Mouse (Mus musculus) liver, embryonic 12.5 days (tissue): ENCODE results near the gene Ctxn1. TPM values are rescaled to one million over a fixed set of nuclear protein-coding genes. Genes with fewer than 3 reads are reported as not detected.
A peak's percentile ranks its signal among the peaks of the same experiment; 100 is the strongest.

Experiments used
- ATAC-seq: fragments of 200-750 bp; cut with Nextera tagmentation; 2 replicates; pipeline ENCODE4 v1.8.0; 2017; ENCODE audit warnings: moderate number of reproducible peaks, mild to moderate bottlenecking, moderate library complexity
- H3K27ac ChIP-seq: fragments of 300-500 bp; sonication (generic); 2 replicates; pipeline ENCODE4 v1.5.1; 2016; ENCODE audit warnings: mild to moderate bottlenecking
- H3K27me3 ChIP-seq: fragments of 300-500 bp; sonication (generic); replicated peaks from 2 replicates; pipeline ENCODE4 v1.6.1; 2016; ENCODE audit warnings: mild to moderate bottlenecking, moderate library complexity
- H3K36me3 ChIP-seq: fragments of 300-500 bp; sonication (generic); 2 replicates; pipeline ENCODE4 v1.6.1; 2016; ENCODE audit warnings: mild to moderate bottlenecking, moderate library complexity
- H3K4me1 ChIP-seq: fragments of 300-500 bp; sonication (generic); 2 replicates; pipeline ENCODE4 v1.6.1; 2016
- H3K4me2 ChIP-seq: fragments of 300-500 bp; sonication (generic); 2 replicates; pipeline ENCODE4 v1.6.1; 2016; ENCODE audit warnings: mild to moderate bottlenecking, moderate library complexity
- H3K4me3 ChIP-seq: fragments of 300-500 bp; sonication (generic); 2 replicates; pipeline ENCODE4 v1.5.1; 2016; ENCODE audit warnings: mild to moderate bottlenecking, moderate library complexity
- H3K9ac ChIP-seq: fragments of 300-500 bp; sonication (generic); 2 replicates; pipeline ENCODE4 v1.6.1; 2016; ENCODE audit warnings: mild to moderate bottlenecking, moderate library complexity
- H3K9me3 ChIP-seq: fragments of 300-500 bp; sonication (generic); replicated peaks from 2 replicates; pipeline ENCODE4 v1.6.1; 2016; ENCODE audit warnings: mild to moderate bottlenecking, moderate library complexity
- WGBS: fragments of 180-500 bp; shearing (Covaris S2); methylation state at CpG from one replicate; pipeline ENCODE4 v1.1.7; 2016; ENCODE audit not compliant: insufficient replicate concordance; 5-methylcytosine and 5-hydroxymethylcytosine counted together
- polyA plus RNA-seq: library from polyadenylated mRNA; unstranded; fragments of >200 nt; fragmentation: Nextera tagmentation; extraction: Ambion mirVana; gene quantifications from 2 replicates; pipeline ENCODE4 v1.2.1, GENCODE M21; 2016

The Ctxn1 gene
- polyA plus RNA-seq, 1 experiment from 2014 or later = 5.5 TPM

- WGBS = 20% methylated on average over 4 of the region's 4 CpGs
- ATAC-seq = peak; percentile 18; the same call in 1 of the 2 replicates
- peak overlapping the region; percentile 61 for H3K4me2 ChIP-seq
- no peaks in the 10 kb centered on the region for H3K36me3 ChIP-seq
- peaks cover 71% of the 10 kb centered on the region for H3K27me3 ChIP-seq
- H3K4me3 ChIP-seq = peak overlapping the region; percentile 32
- H3K27ac ChIP-seq = no peak overlapping the region
- peak overlapping the region; percentile 42; the same call in 1 of the 2 replicates for H3K9ac ChIP-seq
- H3K9me3 ChIP-seq = no peaks in the 10 kb centered on the region
- peaks cover 19% of the 10 kb centered on the region for H3K4me1 ChIP-seq
Observed at GRCm38 (mm10) chr8:4226323-4226722, 32.8 kb downstream of the Ctxn1 start.

DNA sequence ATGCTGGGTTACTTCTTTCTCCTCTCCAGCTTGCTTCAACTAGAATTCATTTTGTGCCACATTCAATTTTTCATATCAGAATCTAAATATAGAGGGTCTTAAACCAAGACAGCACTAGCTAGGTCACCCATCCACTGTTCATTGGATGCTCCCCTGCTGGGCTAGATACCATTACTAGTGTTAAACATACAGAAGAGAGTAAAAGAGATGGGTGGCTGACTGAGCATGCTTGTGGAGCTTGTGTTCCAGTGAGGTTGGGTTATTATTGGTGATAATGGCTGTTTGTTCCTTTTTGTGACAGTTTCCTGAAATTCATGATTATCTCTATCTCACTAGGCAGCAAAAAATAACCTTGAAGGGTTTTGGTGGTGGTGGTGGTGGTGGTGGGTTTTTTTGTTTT lies 37.0 kb downstream of the Ctxn1 start:
- Histone ChIP-seq H3K4me3 (no peak overlapping the region), H3K9me3 (no peaks in the 10 kb centered on the region), H3K4me1 (peaks cover 7% of the 10 kb centered on the region), H3K27me3 (peaks cover 78% of the 10 kb centered on the region), H3K36me3 (no peaks in the 10 kb centered on the region), H3K4me2 (no peak overlapping the region), H3K9ac (no peak overlapping the region), H3K27ac (no peak overlapping the region)
- no peak for ATAC-seq

DNA sequence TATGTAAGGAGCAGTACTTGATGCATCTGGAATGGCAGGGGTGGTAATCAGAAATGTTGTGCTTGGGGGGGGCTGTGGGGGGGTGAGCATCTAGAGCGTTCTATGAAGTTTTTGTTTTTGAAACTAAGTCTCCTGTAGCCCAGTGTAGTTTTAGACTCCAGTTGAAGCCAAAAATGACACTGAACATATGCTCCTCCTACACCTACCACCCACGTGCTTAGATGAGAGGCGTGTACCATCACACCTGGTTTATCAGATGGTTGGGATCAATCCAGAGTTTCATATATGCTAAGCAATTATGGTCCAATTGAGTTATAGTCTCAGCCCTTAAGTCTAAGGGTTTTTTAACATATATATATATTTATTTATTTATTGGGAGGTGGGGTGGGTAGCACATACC lies 39.5 kb downstream of the Ctxn1 start:
- peaks cover 78% of the 10 kb centered on the region for H3K27me3 ChIP-seq
- WGBS = 70% methylated on average over 3 of the region's 3 CpGs

DNA sequence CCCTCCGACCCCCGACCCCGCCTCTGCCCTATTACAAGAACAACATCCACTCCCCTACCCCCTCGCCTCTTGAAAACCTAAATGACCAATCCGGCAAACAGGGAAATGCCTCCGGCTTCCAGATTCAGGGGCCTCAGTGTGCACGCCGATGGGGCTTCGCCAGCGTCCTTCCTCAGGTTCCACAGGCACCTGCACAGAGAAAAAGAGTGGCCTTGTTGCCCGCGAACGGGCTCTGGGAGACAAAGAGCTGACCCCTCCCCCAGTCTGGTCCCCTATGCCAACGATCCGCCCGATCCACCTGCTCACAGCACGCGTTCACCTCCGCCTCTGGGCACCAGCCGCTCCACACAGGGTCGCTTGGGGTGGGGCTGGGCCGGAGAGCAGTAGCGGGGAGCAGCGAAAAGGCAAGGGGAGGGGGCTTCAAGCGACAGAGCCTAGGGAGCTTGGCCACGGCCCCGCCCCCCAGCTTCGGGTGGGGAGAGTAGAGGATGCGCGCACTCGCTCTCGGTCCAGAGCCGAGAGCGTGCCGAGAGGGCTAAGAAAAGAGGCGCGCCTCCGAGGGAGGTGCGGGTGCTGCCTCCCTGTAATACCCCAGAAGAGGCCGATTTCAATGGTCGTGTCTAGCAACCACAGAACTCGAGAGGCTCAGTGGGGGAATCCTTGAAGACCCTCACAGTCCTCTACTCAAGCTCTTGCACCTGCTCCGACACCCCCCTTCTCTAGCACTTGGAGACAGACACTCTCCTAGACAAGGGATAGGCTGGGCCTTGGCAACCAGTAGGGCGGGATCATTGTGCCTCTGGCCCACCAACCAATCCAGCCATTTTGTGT lies 42.1 kb downstream of the Ctxn1 start, which contains the start of gene Prr36:
TSS of gene Prr36 (minus strand) at position 669 of the 831 bp plus-strand sequence.
- Histone ChIP-seq H3K27me3 (peaks cover 96% of the 10 kb centered on the region), H3K36me3 (no peaks in the 10 kb centered on the region), H3K9me3 (no peaks in the 10 kb centered on the region), H3K4me1 (peaks cover 27% of the 10 kb centered on the region), H3K4me3 (peak within 1 kb of the TSS; percentile 37), H3K9ac (no peak within 1 kb of the TSS), H3K27ac (no peak within 1 kb of the TSS), H3K4me2 (peak within 1 kb of the TSS; percentile 61)
- 5% methylated on average over 44 of the region's 44 CpGs for WGBS
- no peak for ATAC-seq

More for the DNA sequence above, 39.5 kb downstream of the Ctxn1 start:
- no peak overlapping the region for H3K9ac ChIP-seq
- H3K4me1 ChIP-seq = peaks cover 5% of the 10 kb centered on the region
- no peak overlapping the region for H3K27ac ChIP-seq
- no peaks in the 10 kb centered on the region for H3K9me3 ChIP-seq
- no peak overlapping the region for H3K4me3 ChIP-seq
- ATAC-seq = no peak
- H3K36me3 ChIP-seq = no peaks in the 10 kb centered on the region
- H3K4me2 ChIP-seq = no peak overlapping the region

DNA sequence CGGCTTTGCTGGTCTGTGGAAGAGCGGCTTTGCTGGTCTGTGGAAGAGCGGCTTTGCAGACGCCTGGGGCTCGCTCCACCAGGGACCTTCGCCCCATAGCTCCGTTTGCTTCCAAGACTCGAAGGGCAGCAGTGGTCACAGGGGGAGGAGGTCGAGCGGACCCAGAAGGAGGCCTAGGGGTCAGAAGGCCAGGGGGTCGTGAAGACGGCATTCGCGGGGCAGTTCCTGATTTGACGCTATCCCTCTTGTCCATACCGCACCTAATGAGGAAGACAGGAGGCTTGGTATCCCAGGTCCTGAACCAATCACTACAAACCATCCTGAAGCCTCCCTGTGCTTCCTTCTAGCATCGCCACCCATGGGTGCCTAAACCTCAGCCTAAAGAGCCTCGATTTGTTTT lies 42.8 kb downstream of the Ctxn1 start:
- WGBS = 12% methylated on average over 18 of the region's 18 CpGs
- peak overlapping the region; percentile 61 for H3K4me2 ChIP-seq
- peaks cover 27% of the 10 kb centered on the region for H3K4me1 ChIP-seq
- H3K36me3 ChIP-seq = no peaks in the 10 kb centered on the region
- ATAC-seq = no peak
- H3K27me3 ChIP-seq = peaks cover 96% of the 10 kb centered on the region
- H3K9ac ChIP-seq = no peak overlapping the region
- no peak overlapping the region for H3K27ac ChIP-seq
- H3K4me3 ChIP-seq = peak overlapping the region; percentile 37; the same call in 1 of the 2 replicates
- no peaks in the 10 kb centered on the region for H3K9me3 ChIP-seq

DNA sequence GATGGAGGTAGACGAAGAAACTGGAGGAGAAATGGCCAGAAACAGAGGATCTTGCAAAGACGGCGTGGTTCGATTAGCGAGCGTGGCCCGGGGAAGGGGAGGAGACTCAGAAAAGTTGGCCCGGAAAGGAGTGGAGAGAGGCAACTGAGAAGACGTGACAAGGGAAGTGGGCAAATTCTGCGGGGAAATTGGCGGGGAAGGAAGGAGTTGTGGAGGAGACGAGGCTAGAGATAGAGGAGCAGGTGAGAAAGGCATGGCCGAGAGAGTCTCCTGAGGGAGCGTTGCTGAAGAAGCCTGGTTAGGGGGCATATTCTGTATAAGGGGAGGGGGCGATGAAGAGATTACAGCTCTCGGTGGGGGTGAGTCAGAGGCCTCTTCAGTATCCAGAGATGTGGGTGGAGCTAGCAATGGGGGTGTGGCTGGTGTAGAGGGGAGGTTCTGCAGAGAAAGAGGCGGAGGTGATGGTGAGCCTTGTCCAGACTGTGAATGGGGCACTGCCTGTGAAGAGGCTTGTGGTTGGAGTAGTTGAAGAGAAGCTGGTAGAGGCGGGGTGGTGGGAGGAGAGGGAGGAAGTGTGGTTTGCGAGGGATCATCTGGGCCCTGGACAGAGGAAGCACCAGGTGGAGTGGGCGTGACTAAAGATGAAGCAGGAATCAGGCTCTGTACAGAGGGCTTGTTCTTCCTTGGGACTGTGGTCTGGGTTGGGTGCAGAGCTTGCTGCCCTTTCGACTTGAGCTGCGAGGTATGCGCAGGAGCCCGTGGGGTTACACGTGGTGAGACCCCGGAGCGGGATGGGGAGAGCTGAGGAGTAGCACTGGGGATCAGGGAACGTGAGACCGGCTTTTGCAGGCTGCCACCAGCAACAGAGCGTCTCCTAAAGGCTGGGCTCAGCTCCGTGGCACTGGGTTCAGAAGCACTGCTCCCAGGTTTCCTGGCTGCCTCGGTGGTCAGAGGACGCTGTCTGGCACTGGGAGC lies 44.8 kb downstream of the Ctxn1 start:
- peaks cover 97% of the 10 kb centered on the region for H3K27me3 ChIP-seq
- 3% methylated on average over 33 of the region's 33 CpGs for WGBS
- peak; percentile 67 for ATAC-seq

DNA sequence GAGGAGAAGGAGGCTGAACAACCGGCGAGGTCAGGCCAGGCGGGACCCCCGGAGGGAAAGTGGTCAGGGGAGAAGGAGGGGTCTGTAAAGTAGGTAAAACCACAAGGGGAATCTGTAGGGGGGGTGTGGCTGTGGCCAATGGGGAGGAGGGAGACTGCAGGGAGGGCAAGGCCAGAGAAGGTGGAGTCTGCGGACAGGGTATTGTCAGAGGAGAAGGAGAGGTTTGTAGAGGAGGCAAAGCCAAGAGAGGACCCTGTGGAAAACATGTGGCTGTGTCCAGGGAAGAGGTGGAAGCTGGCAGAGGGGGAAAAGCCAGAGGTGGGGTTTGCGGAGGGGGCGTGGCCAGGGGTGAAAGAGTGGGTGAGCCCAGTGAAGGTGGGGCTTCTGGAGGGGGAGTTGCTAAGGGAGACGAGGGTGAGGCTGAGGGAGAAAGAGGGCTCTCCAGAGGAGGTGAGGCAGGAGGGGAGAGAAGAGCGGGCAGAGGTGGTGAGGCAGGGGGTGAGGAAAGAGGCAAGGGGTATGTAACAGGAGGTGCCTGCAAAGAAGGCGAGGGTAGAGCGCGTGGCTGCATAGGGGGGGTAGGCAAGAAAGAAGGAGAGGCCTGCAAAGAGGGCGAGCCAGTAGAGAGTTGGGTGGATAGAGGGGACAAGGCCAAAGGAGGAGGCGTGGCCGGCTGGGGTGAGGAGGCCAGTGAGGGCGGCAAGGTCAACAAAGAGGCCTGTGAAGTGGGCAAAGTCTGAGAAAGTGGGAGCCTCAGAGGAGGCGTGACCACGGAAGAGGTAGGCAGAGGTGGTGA lies 45.7 kb downstream of the Ctxn1 start:
- 3% methylated on average over 18 of the region's 18 CpGs for WGBS
- H3K9me3 ChIP-seq = no peaks in the 10 kb centered on the region
- ATAC-seq = peak; percentile 60
- 0 out of 2 replicates have a peak overlapping the region, but pooled peaks have one; percentile 26 for H3K27ac ChIP-seq
- no peaks in the 10 kb centered on the region for H3K36me3 ChIP-seq
- H3K9ac ChIP-seq = 0 out of 2 replicates have a peak overlapping the region, but pooled peaks have one; percentile 24
- H3K4me2 ChIP-seq = peak overlapping the region; percentile 74
- peaks cover 97% of the 10 kb centered on the region for H3K27me3 ChIP-seq
- peak overlapping the region; percentile 39 for H3K4me3 ChIP-seq
- peaks cover 27% of the 10 kb centered on the region for H3K4me1 ChIP-seq

More for the DNA sequence above, 44.8 kb downstream of the Ctxn1 start:
- 0 out of 2 replicates have a peak overlapping the region, but pooled peaks have one; percentile 24 for H3K9ac ChIP-seq
- H3K36me3 ChIP-seq = no peaks in the 10 kb centered on the region
- H3K9me3 ChIP-seq = no peaks in the 10 kb centered on the region
- 0 out of 2 replicates have a peak overlapping the region, but pooled peaks have one; percentile 26 for H3K27ac ChIP-seq
- peak overlapping the region; percentile 39 for H3K4me3 ChIP-seq
- peaks cover 27% of the 10 kb centered on the region for H3K4me1 ChIP-seq
- peak overlapping the region; percentile 74 for H3K4me2 ChIP-seq

GRCm38 (mm10) chr8:4212809-4213209 lies 46.3 kb downstream of the Ctxn1 start:
- no peaks in the 10 kb centered on the region for H3K9me3 ChIP-seq
- H3K27ac ChIP-seq = no peak overlapping the region

DNA sequence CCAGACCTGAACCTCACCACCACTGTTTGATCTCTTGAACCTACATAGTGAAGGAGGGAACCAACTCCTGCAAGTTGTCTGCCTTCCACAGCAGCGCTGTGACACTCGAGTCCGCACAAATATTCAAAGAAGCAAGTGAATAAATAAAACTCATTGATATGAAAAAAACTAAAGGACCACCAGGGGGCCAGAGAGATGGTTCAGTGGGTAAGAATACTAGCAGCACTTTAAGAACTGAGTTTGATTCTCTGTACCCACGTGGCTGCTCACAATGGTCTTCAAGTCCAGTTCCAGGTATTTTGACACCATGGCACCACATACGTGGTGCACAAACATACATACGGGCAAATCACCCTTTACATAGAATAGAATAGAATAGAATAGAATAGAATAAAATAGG lies 48.0 kb downstream of the Ctxn1 start:
- H3K27me3 ChIP-seq = peaks cover 97% of the 10 kb centered on the region

More at GRCm38 (mm10) chr8:4212809-4213209, 46.3 kb downstream of the Ctxn1 start:
- H3K27me3 ChIP-seq = peaks cover 97% of the 10 kb centered on the region
- peak; percentile 23 for ATAC-seq
- H3K36me3 ChIP-seq = no peaks in the 10 kb centered on the region
- peaks cover 27% of the 10 kb centered on the region for H3K4me1 ChIP-seq
- no peak overlapping the region for H3K9ac ChIP-seq
- peak overlapping the region; percentile 39 for H3K4me3 ChIP-seq
- 2% methylated on average over 25 of the region's 25 CpGs for WGBS
- H3K4me2 ChIP-seq = peak overlapping the region; percentile 74

More for the DNA sequence above, 48.0 kb downstream of the Ctxn1 start:
- Histone ChIP-seq H3K4me3 (no peak overlapping the region), H3K4me2 (no peak overlapping the region), H3K4me1 (peaks cover 39% of the 10 kb centered on the region), H3K36me3 (no peaks in the 10 kb centered on the region), H3K9me3 (no peaks in the 10 kb centered on the region), H3K27ac (no peak overlapping the region), H3K9ac (no peak overlapping the region)
- WGBS = 68% methylated on average over 6 of the region's 6 CpGs
- no peak for ATAC-seq
